Mouse (Mus musculus) midbrain, embryonic 13.5 days (tissue): ENCODE results near the gene Nxf1. TPM values are rescaled to one million over a fixed set of nuclear protein-coding genes. Genes with fewer than 3 reads are reported as not detected.
"Not testable (repeated sequence)": the region's sequence is repeated elsewhere in the genome, so short reads cannot be mapped to it uniquely, and the experiment has no call there.

ENCODE experiments used
- ATAC-seq: fragments of 200-750 bp; cut with Nextera tagmentation; 2 replicates; pipeline ENCODE4 v1.8.0; 2017; ENCODE audit warnings: mild to moderate bottlenecking, moderate TSS enrichment, moderate library complexity
- H3K27ac ChIP-seq: fragments of 300-500 bp; sonication (generic); 2 replicates; pipeline ENCODE4 v1.5.1; 2015; ENCODE audit warnings: inconsistent platforms, mild to moderate bottlenecking, moderate library complexity
- H3K27me3 ChIP-seq: fragments of 300-500 bp; sonication (generic); 2 replicates; pipeline ENCODE4 v1.6.1; 2015; ENCODE audit warnings: mild to moderate bottlenecking, inconsistent platforms
- H3K36me3 ChIP-seq: fragments of 300-500 bp; sonication (generic); 2 replicates; pipeline ENCODE4 v1.6.1; 2015; ENCODE audit warnings: mild to moderate bottlenecking, inconsistent platforms
- H3K4me1 ChIP-seq: fragments of 300-500 bp; sonication (generic); replicated peaks from 2 replicates; pipeline ENCODE4 v1.6.1; 2015; ENCODE audit warnings: inconsistent platforms
- H3K4me2 ChIP-seq: fragments of 300-500 bp; sonication (generic); replicated peaks from 2 replicates; pipeline ENCODE4 v1.6.1; 2015; ENCODE audit warnings: moderate library complexity, mild to moderate bottlenecking, inconsistent platforms
- H3K4me3 ChIP-seq: fragments of 300-500 bp; sonication (generic); replicated peaks from 2 replicates; pipeline ENCODE4 v1.5.1; 2015; ENCODE audit warnings: mild to moderate bottlenecking, inconsistent platforms
- H3K9ac ChIP-seq: fragments of 300-500 bp; sonication (generic); replicated peaks from 2 replicates; pipeline ENCODE4 v1.6.1; 2015; ENCODE audit warnings: mild to moderate bottlenecking, inconsistent platforms
- H3K9me3 ChIP-seq: fragments of 300-500 bp; sonication (generic); 2 replicates; pipeline ENCODE4 v1.6.1; 2016; ENCODE audit warnings: mild to moderate bottlenecking, inconsistent platforms
- WGBS: fragments of 180-500 bp; shearing (Covaris S2); methylation state at CpG from one replicate; pipeline ENCODE4 v1.1.7; 2015; 5-methylcytosine and 5-hydroxymethylcytosine counted together
- polyA plus RNA-seq: library from polyadenylated mRNA; unstranded; fragments of >200 nt; fragmentation: Nextera tagmentation; extraction: Ambion mirVana; gene quantifications from 2 replicates; pipeline ENCODE4 v1.2.1, GENCODE M21; 2015

The Nxf1 gene
- polyA plus RNA-seq, 1 experiment from 2014 or later: 206 TPM

DNA sequence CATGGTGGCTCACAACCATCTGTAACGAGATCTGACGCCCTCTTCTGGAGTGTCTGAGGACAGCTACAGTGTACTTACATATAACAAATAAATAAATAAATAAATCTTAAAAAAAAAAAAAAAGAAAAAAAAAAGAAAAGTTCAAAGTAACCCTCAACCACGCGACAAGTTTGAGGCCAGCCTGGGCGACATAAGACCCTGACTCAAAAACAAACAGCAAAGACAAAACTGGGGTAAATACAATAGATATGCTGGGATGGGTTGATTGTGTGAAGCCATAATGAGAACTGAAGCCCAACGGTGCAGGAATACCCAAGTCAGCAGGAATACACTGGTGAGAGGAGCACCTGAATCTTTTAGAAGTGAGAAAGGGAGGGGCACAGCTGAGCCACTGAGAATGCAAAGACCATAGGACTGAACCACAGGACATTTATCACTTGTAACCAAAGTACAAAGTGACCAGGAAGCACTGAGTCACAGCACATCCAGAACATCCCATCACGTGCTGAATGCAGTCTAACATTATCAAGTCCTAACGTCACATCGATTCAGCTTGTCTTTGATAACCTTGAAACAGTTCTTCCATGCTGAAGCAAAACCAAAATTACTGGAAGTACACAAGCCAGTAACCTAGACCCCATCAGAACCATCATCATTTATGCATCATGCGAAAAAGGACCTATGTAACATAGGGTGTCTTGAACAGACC, 40.0 kb upstream of the Nxf1 start:
- H3K27me3 ChIP-seq: no peaks in the 10 kb centered on the region
- no peak overlapping the region for H3K4me3 ChIP-seq
- H3K36me3 ChIP-seq: no peaks in the 10 kb centered on the region
- ATAC-seq: no peak
- H3K4me1 ChIP-seq: peaks cover 24% of the 10 kb centered on the region
- H3K4me2 ChIP-seq: no peak overlapping the region
- no peak overlapping the region for H3K9ac ChIP-seq
- no peak overlapping the region for H3K27ac ChIP-seq
- 69% methylated on average over 8 of the region's 10 CpGs for WGBS
- no peaks in the 10 kb centered on the region for H3K9me3 ChIP-seq

DNA sequence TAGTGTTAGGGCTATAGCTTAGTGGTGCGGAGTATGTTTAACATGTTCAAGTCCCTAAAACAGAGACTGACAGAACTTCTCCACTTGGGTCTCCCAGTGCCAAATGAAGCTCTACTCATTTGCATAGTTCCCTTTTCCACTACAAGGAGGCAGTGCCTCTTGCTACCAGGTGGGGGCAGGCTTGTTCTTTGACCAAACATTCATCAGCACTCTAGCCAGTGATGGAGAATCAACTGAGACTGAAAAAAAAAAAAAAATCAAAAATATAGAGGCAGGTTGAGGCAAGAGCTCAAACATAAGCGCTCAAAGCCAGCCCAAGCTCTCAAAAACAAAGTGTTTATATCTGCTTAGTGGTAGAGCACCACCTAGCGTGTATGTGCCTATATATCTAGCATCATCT, 38.5 kb upstream of the Nxf1 start:
- Histone ChIP-seq H3K36me3 (no peaks in the 10 kb centered on the region), H3K9ac (no peak overlapping the region), H3K9me3 (no peaks in the 10 kb centered on the region), H3K4me3 (no peak overlapping the region), H3K4me2 (no peak overlapping the region), H3K27ac (no peak overlapping the region), H3K4me1 (peaks cover 22% of the 10 kb centered on the region), H3K27me3 (no peaks in the 10 kb centered on the region)
- WGBS: 72% methylated on average over 3 of the region's 3 CpGs
- no peak for ATAC-seq

GRCm38 (mm10) chr19:8719037-8719436, 37.8 kb upstream of the Nxf1 start:
- H3K4me2 ChIP-seq, H3K27me3 ChIP-seq, H3K27ac ChIP-seq, H3K36me3 ChIP-seq, H3K9me3 ChIP-seq, H3K4me3 ChIP-seq, H3K9ac ChIP-seq, ATAC-seq: not testable (repeated sequence)
- H3K4me1 ChIP-seq: peaks cover 22% of the 10 kb centered on the region

DNA sequence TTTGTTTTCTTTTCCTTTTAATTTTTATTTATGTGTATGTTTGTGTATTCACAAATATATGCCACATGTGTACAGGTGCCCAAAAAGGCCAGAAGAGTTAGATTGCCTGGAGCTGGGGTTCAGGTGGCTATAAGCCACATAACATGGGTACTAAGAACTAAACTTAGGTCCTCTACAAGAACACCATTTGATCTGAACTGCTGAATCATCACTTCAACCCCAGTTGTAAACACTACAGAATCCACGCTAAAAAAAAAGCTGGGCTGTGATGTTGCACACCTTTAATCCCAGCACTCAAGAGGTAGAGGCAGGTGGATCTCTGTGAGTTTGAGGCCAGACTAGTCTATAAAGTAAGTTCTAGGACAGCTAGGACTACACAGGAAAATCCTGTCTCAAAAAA, 35.5 kb upstream of the Nxf1 start:
- no peaks in the 10 kb centered on the region for H3K9me3 ChIP-seq
- 84% methylated on average over 1 of the region's 1 CpGs for WGBS
- H3K27me3 ChIP-seq: no peaks in the 10 kb centered on the region
- ATAC-seq: no peak
- no peak overlapping the region for H3K27ac ChIP-seq
- H3K4me1 ChIP-seq: peaks cover 38% of the 10 kb centered on the region
- H3K4me3 ChIP-seq: peak overlapping the region; percentile 71; the same call in 1 of the 2 replicates
- no peak overlapping the region; the same call in 1 of the 2 replicates for H3K9ac ChIP-seq
- peak overlapping the region; percentile 65; the same call in 1 of the 2 replicates for H3K4me2 ChIP-seq
- peaks cover 20% of the 10 kb centered on the region for H3K36me3 ChIP-seq

DNA sequence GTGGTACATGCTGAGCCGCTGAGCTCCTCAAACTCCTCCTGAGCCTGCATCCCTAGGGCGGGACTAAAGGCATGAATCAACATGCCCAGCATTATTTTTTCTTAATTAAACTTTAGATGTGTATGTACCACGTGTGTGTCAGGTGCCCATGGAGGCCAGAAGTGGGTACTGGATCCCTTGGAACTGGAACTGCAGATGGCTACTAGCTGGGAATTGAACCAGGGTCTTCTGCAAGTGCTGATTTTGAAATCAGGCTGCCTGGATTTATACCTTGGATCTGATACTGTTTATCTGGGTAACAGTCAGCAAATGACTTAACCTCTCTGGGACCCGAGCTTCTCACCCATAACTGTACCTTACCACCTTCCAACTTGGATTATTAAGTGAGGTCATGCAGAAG, 34.9 kb upstream of the Nxf1 start:
- Histone ChIP-seq H3K4me1 (peaks cover 38% of the 10 kb centered on the region), H3K4me2 (peak overlapping the region; percentile 65), H3K36me3 (peaks cover 26% of the 10 kb centered on the region), H3K27ac (peak overlapping the region; percentile 35; the same call in 1 of the 2 replicates), H3K4me3 (peak overlapping the region; percentile 71), H3K27me3 (no peaks in the 10 kb centered on the region), H3K9ac (peak overlapping the region; percentile 77), H3K9me3 (no peaks in the 10 kb centered on the region)
- 66% methylated on average over 4 of the region's 4 CpGs for WGBS
- no peak for ATAC-seq

GRCm38 (mm10) chr19:8722559-8722906, 34.3 kb upstream of the Nxf1 start:
- H3K36me3 ChIP-seq: peaks cover 27% of the 10 kb centered on the region
- H3K9ac ChIP-seq: peak overlapping the region; percentile 77
- peak overlapping the region; percentile 65 for H3K4me2 ChIP-seq
- H3K9me3 ChIP-seq: no peaks in the 10 kb centered on the region
- H3K4me1 ChIP-seq: peaks cover 38% of the 10 kb centered on the region
- H3K27ac ChIP-seq: peak overlapping the region; percentile 91
- H3K4me3 ChIP-seq: peak overlapping the region; percentile 71
- no peaks in the 10 kb centered on the region for H3K27me3 ChIP-seq
- ATAC-seq: peak; percentile 12
- 4% methylated on average over 5 of the region's 5 CpGs for WGBS

GRCm38 (mm10) chr19:8722907-8723573, 33.8 kb upstream of the Nxf1 start, which contains the start of gene Slc3a2:
Slc3a2 (minus strand) TSS chr19:8723369.
- H3K9ac ChIP-seq: peak within 1 kb of the TSS; percentile 88
- WGBS: under 1% methylated on average over 50 of the region's 50 CpGs
- H3K4me1 ChIP-seq: peaks cover 38% of the 10 kb centered on the region
- H3K4me2 ChIP-seq: peak within 1 kb of the TSS; percentile 67
- peak within 1 kb of the TSS; percentile 71 for H3K4me3 ChIP-seq
- H3K36me3 ChIP-seq: peaks cover 27% of the 10 kb centered on the region
- peak; percentile 98 for ATAC-seq
- H3K27me3 ChIP-seq: no peaks in the 10 kb centered on the region
- no peaks in the 10 kb centered on the region for H3K9me3 ChIP-seq
- H3K27ac ChIP-seq: peak within 1 kb of the TSS; percentile 91

DNA sequence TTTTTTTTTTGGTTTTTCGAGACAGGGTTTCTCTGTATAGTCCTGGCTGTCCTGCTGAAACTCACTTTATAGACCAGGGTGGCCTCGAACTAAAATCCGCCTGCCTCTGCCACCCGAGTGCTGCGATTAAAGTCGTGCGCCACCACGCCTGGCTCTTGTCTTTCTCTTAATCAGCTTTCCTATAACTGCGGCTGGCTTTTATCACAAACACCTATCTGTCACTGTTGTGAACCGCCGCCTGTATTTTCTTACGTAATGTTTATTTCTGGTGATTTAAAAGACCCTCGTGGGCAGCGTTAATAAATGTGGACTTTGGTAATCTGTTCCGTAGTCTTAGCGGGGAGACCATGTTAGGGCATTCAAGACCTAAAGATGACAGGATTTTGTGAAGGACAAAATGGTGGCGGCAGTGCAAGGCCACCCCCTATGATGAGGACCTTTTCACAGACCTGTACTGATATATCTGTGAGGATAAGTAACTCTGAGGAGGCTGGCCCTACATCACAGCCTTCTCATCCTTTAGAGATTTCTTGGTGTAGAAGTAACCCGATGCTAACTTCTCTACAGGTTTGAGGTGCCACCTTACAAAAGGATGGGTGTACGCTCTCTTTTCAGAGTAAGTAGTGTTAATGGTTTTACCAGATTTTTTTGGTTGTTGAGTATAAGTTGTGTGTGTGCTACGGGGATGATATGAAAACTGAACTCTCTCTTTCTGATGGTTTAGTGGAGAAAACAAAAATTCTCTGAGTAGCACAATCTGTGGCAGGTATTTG, 33.1 kb upstream of the Nxf1 start:
- Histone ChIP-seq H3K36me3 (peaks cover 27% of the 10 kb centered on the region), H3K9ac (peak overlapping the region; percentile 88), H3K27me3 (no peaks in the 10 kb centered on the region), H3K4me1 (peaks cover 38% of the 10 kb centered on the region), H3K9me3 (no peaks in the 10 kb centered on the region), H3K27ac (peak overlapping the region; percentile 77), H3K4me2 (peak overlapping the region; percentile 67), H3K4me3 (peak overlapping the region; percentile 71)
- under 1% methylated on average over 20 of the region's 20 CpGs for WGBS
- ATAC-seq: no peak

GRCm38 (mm10) chr19:8724392-8724791, 32.5 kb upstream of the Nxf1 start:
- Histone ChIP-seq H3K4me3 (peak overlapping the region; percentile 71), H3K4me1 (peaks cover 38% of the 10 kb centered on the region), H3K9ac (peak overlapping the region; percentile 88), H3K27ac (0 out of 2 replicates have a peak overlapping the region, but pooled peaks have one; percentile 22), H3K27me3 (no peaks in the 10 kb centered on the region), H3K9me3 (no peaks in the 10 kb centered on the region), H3K4me2 (peak overlapping the region; percentile 67), H3K36me3 (peaks cover 27% of the 10 kb centered on the region)
- no peak for ATAC-seq
- 0% methylated on average over 2 of the region's 2 CpGs for WGBS

DNA sequence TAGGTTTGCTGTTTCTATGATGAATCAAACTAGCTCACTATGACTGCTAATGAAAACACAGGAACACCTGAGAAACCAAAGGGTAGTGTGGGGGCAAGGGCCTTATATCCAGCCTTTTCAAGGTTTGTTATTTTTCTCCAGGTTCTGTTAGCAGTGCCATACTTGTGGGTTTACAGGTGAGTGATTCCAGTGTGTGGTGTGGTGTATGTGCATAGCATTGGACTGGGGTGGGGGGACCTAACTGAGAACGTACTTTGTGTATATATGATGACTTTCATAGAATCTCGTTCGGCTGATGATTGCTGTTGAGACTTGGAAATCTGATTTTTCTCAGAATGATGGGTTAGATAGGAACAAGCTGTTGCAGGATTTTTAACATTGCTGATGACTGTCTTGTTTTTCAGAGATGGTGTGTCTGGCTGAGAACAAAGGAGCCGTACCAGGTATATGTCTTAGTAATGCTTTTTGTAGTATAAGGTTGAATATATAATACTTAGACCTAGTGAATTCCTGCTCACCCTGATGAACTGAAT, 31.7 kb upstream of the Nxf1 start:
- H3K4me3 ChIP-seq: peak overlapping the region; percentile 71
- 57% methylated on average over 4 of the region's 4 CpGs for WGBS
- peaks cover 38% of the 10 kb centered on the region for H3K4me1 ChIP-seq
- no peaks in the 10 kb centered on the region for H3K27me3 ChIP-seq
- H3K4me2 ChIP-seq: peak overlapping the region; percentile 67
- H3K27ac ChIP-seq: no peak overlapping the region
- peaks cover 27% of the 10 kb centered on the region for H3K36me3 ChIP-seq
- no peak for ATAC-seq
- H3K9ac ChIP-seq: peak overlapping the region; percentile 88
- H3K9me3 ChIP-seq: no peaks in the 10 kb centered on the region

GRCm38 (mm10) chr19:8726609-8727390, 30.1 kb upstream of the Nxf1 start:
- 18% methylated on average over 3 of the region's 3 CpGs for WGBS
- Histone ChIP-seq H3K4me1 (peaks cover 29% of the 10 kb centered on the region), H3K4me3 (no peak overlapping the region), H3K27ac (no peak overlapping the region), H3K9ac (no peak overlapping the region), H3K4me2 (no peak overlapping the region), H3K9me3 (no peaks in the 10 kb centered on the region), H3K27me3 (no peaks in the 10 kb centered on the region), H3K36me3 (peaks cover 27% of the 10 kb centered on the region)
- ATAC-seq: no peak
